Mouse (Mus musculus): ENCODE measurements around the gene Atp5d. TPM values are rescaled to one million over a fixed set of nuclear protein-coding genes. Genes with fewer than 3 reads are reported as not detected.

Gene Atp5d
- polyA plus RNA-seq, 1 experiment from 2014 or later, result 854 TPM

GRCm38 (mm10) chr10:80173358-80173757 lies 34.9 kb downstream of the Atp5d start:
- Histone ChIP-seq H3K4me1 (ENCODE audit: control insufficient read depth, insufficient read depth, low read length) (peaks cover 24% of the 10 kb centered on the region), H3K36me3 (ENCODE audit: control insufficient read depth, insufficient read depth, low read length) (peaks cover 20% of the 10 kb centered on the region), H3K27me3 (replicated peaks; ENCODE audit: control insufficient read depth, insufficient read depth, low read length) (no peaks in the 10 kb centered on the region), H3K4me3 (ENCODE audit: low read length) (peak overlapping the region; percentile 60), H3K9ac (ENCODE audit: low read depth, low read length) (peak overlapping the region; percentile 71), H3K27ac (ENCODE audit: low read length) (peak overlapping the region; percentile 63; the same call in 1 of the 2 replicates), H3K4me2 (ENCODE audit: low read depth, low read length) (peak overlapping the region; percentile 52), H3K9me3 (ENCODE audit: control insufficient read depth, low read length) (no peaks in the 10 kb centered on the region)
- no peak for ATAC-seq
- 10% methylated on average over 11 of the region's 11 CpGs for WGBS

GRCm38 (mm10) chr10:80173955-80174640 lies 35.7 kb downstream of the Atp5d start:
- WGBS, result 85% methylated on average over 10 of the region's 10 CpGs
- Histone ChIP-seq H3K27ac (ENCODE audit: low read length) (no peak overlapping the region), H3K4me1 (ENCODE audit: control insufficient read depth, insufficient read depth, low read length) (peaks cover 20% of the 10 kb centered on the region), H3K9me3 (ENCODE audit: control insufficient read depth, low read length) (no peaks in the 10 kb centered on the region), H3K4me2 (ENCODE audit: low read depth, low read length) (no peak overlapping the region), H3K4me3 (ENCODE audit: low read length) (no peak overlapping the region), H3K36me3 (ENCODE audit: control insufficient read depth, insufficient read depth, low read length) (peaks cover 20% of the 10 kb centered on the region), H3K9ac (ENCODE audit: low read depth, low read length) (no peak overlapping the region), H3K27me3 (replicated peaks; ENCODE audit: control insufficient read depth, insufficient read depth, low read length) (no peaks in the 10 kb centered on the region)
- no peak for ATAC-seq

GRCm38 (mm10) chr10:80174705-80175104 lies 36.3 kb downstream of the Atp5d start:
- peaks cover 17% of the 10 kb centered on the region for H3K4me1 ChIP-seq (ENCODE audit: control insufficient read depth, insufficient read depth, low read length)
- H3K9me3 ChIP-seq (ENCODE audit: control insufficient read depth, low read length), result no peaks in the 10 kb centered on the region
- 40% methylated on average over 2 of the region's 2 CpGs for WGBS
- no peak for ATAC-seq
- H3K27ac ChIP-seq (ENCODE audit: low read length), result no peak overlapping the region
- no peak overlapping the region for H3K9ac ChIP-seq (ENCODE audit: low read depth, low read length)
- peaks cover 19% of the 10 kb centered on the region for H3K36me3 ChIP-seq (ENCODE audit: control insufficient read depth, insufficient read depth, low read length)
- no peak overlapping the region for H3K4me2 ChIP-seq (ENCODE audit: low read depth, low read length)
- H3K27me3 ChIP-seq (replicated peaks; ENCODE audit: control insufficient read depth, insufficient read depth, low read length), result no peaks in the 10 kb centered on the region
- H3K4me3 ChIP-seq (ENCODE audit: low read length), result no peak overlapping the region

DNA sequence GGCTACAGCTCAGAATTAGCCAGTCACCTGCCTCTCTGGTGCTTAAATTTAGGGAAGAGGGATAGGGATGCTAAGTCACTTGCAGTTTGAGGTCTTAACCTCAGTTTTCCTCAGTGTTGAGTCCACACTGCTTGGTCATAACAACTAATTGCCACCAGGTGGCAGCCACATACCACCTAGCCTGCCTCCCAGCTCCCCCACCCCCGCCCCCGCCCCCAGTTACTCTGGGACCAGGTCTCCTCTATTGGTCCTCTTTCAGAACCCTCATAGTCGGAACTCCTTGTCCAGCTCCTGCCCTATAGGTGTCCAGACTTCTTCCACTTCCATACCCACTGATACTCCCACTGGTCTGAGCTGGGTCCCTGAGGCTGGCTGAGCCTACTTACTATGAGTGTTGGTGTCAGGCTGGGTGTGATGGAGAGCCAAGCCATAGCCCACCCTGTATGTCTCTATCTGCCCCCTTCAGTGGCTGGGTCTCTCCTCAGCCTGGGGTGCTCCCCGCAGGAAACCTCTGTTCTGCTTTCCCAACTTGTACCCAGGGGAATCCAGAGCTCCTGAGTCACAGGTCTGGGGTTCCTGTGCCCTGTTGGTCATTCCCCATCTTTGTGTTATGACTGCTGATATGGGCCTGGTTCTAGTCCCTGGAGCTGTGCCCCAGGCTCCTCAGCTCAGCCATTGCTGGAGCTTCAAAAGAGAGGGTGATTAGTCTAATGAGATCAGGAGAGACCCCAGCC lies 37.3 kb downstream of the Atp5d start:
- ATAC-seq, result no peak
- no peak overlapping the region for H3K27ac ChIP-seq (ENCODE audit: low read length)
- H3K36me3 ChIP-seq (ENCODE audit: control insufficient read depth, insufficient read depth, low read length), result peaks cover 9% of the 10 kb centered on the region
- H3K9ac ChIP-seq (ENCODE audit: low read depth, low read length), result no peak overlapping the region
- no peaks in the 10 kb centered on the region for H3K27me3 ChIP-seq (replicated peaks; ENCODE audit: control insufficient read depth, insufficient read depth, low read length)
- WGBS, result 35% methylated on average over 4 of the region's 4 CpGs
- H3K9me3 ChIP-seq (ENCODE audit: control insufficient read depth, low read length), result no peaks in the 10 kb centered on the region
- no peak overlapping the region for H3K4me2 ChIP-seq (ENCODE audit: low read depth, low read length)
- H3K4me1 ChIP-seq (ENCODE audit: control insufficient read depth, insufficient read depth, low read length), result peaks cover 23% of the 10 kb centered on the region
- H3K4me3 ChIP-seq (ENCODE audit: low read length), result no peak overlapping the region

DNA sequence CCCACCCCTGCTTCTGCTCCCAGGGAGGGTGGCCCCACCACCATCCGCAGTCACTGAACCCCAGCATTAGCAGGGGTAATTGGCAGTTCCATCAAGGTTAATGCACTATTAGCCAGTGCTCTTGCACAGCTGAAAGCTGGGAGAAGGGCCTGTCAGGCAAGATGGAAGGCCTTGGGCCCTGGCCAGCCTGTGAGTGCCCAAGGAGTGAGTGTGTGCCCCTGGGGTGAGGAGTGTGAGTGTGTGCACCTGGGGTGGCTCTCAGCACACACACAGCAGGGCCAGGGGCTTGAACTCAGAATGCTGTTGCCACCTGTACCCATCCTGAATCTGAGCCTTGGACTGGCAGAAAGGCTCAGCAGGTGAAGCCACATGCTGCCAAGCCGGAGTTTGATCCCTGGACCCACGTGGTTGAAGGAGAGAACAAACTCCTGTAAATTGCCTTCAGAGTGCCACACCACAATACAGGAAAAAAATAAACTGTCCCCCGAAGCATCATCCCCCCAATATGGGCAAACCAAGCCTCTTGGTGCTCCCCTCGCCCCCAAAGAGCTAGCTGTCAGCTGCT lies 37.9 kb downstream of the Atp5d start:
- Histone ChIP-seq H3K4me3 (ENCODE audit: low read length) (no peak overlapping the region), H3K4me2 (ENCODE audit: low read depth, low read length) (no peak overlapping the region), H3K36me3 (ENCODE audit: control insufficient read depth, insufficient read depth, low read length) (peaks cover 4% of the 10 kb centered on the region), H3K9ac (ENCODE audit: low read depth, low read length) (no peak overlapping the region), H3K4me1 (ENCODE audit: control insufficient read depth, insufficient read depth, low read length) (peaks cover 20% of the 10 kb centered on the region), H3K9me3 (ENCODE audit: control insufficient read depth, low read length) (no peaks in the 10 kb centered on the region), H3K27me3 (replicated peaks; ENCODE audit: control insufficient read depth, insufficient read depth, low read length) (no peaks in the 10 kb centered on the region), H3K27ac (ENCODE audit: low read length) (no peak overlapping the region)
- 88% methylated on average over 5 of the region's 5 CpGs for WGBS
- ATAC-seq, result no peak

DNA sequence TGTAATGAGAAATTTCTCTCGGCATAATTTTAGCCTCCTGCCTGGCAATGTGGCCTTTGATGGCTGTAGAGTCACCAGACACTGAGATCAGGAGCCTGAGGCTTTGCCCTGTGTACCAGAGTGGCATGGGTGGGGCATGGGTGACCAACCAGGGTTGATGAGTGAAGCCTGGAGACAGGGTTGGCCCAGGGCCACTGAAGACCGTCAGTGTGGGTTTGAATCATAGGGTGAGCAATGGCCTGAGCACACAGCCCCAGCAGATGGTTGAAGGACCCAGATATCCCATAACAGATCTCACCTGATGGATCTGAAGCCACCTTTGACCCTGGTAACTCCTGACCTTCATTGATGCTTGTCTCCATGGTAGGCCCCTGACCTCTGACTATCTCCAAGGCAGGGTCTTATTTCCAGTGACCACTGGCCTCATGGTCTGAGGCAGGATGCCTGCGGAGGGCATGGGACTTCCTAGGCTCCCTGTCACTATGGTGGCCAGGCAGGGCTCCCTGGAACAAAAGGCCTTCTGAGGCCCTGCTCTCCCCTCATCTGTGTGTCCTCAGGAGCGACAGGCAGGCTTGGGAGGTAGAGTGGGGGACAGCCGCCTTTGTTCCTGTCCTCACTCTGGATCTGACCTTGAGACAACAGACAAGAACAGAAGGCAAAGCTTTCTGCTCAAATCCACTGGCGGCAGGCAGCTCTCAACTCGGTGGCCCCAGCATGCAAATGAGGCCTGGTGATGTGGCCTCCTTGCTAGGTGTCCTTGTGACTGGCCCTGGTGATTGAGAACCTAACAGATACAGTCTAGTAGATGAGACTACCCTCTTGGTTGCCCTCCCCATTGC lies 39.2 kb downstream of the Atp5d start:
- 67% methylated on average over 7 of the region's 7 CpGs for WGBS
- H3K4me2 ChIP-seq (ENCODE audit: low read depth, low read length), result no peak overlapping the region
- no peak overlapping the region for H3K4me3 ChIP-seq (ENCODE audit: low read length)
- no peaks in the 10 kb centered on the region for H3K36me3 ChIP-seq (ENCODE audit: control insufficient read depth, insufficient read depth, low read length)
- H3K27ac ChIP-seq (ENCODE audit: low read length), result no peak overlapping the region
- no peak overlapping the region; the same call in 1 of the 2 replicates for H3K9ac ChIP-seq (ENCODE audit: low read depth, low read length)
- H3K9me3 ChIP-seq (ENCODE audit: control insufficient read depth, low read length), result no peaks in the 10 kb centered on the region
- no peaks in the 10 kb centered on the region for H3K27me3 ChIP-seq (replicated peaks; ENCODE audit: control insufficient read depth, insufficient read depth, low read length)
- H3K4me1 ChIP-seq (ENCODE audit: control insufficient read depth, insufficient read depth, low read length), result peaks cover 9% of the 10 kb centered on the region
- no peak for ATAC-seq

DNA sequence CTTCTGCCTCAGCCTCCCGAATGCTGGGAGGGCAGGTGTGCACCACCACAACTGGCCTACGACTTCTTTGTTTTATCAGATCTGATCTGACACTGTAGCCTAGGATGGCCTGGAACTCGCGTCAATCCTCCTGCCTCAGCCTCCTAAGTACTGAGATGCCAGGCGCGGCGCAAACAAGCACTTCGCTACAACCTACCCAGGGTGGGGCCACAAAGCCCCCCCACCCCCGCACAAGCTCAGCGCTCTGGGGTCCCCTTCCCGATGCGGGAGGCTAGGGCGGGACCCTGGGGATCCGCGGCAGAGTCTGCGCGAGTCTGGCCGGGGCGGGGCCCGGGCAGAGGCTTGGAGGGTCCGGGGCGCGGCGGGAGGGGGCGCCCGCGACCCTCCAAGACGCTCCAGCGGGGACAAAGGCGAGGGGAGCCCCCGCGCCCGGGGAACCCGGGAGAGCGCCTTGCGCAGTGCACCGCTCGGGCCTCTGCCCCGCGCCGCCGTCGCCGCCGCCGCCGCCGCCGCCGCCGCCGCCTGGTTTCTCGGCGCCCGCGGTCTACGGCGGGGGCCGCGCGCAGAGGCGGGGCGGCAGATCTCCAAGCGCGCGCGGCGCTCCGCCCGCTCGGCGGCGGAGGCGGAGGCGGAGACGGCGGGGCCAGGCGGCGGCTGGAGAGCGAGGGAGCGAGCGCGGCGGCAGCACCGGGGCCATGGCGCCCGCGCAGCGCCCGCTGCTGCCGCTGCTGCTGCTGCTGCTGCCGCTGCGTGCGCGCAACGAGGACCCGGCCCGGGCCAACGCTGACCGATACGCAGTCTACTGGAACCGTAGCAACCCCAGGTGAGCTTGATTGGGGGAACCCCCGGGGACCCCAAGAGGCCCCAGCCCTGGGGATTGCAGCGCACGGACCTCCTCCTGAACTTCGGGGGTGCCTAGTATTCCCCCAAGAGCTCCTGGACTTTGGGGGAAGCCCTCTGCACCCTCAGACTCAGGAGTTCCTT lies 40.9 kb downstream of the Atp5d start, which contains the start of gene Efna2:
Gene Efna2 (plus strand): TSS at position 415 of the 984 bp plus-strand sequence.
- H3K4me3 ChIP-seq (ENCODE audit: low read length), result peak within 1 kb of the TSS; percentile 73
- peak; percentile 60 for ATAC-seq
- H3K4me1 ChIP-seq (ENCODE audit: control insufficient read depth, insufficient read depth, low read length), result peaks cover 9% of the 10 kb centered on the region
- WGBS, result 2% methylated on average over 102 of the region's 106 CpGs
- H3K36me3 ChIP-seq (ENCODE audit: control insufficient read depth, insufficient read depth, low read length), result no peaks in the 10 kb centered on the region
- H3K27ac ChIP-seq (ENCODE audit: low read length), result peak within 1 kb of the TSS; percentile 14; the same call in 1 of the 2 replicates
- H3K9me3 ChIP-seq (ENCODE audit: control insufficient read depth, low read length), result no peaks in the 10 kb centered on the region
- H3K27me3 ChIP-seq (replicated peaks; ENCODE audit: control insufficient read depth, insufficient read depth, low read length), result no peaks in the 10 kb centered on the region
- peak within 1 kb of the TSS; percentile 79 for H3K4me2 ChIP-seq (ENCODE audit: low read depth, low read length)
- H3K9ac ChIP-seq (ENCODE audit: low read depth, low read length), result peak within 1 kb of the TSS; percentile 80

DNA sequence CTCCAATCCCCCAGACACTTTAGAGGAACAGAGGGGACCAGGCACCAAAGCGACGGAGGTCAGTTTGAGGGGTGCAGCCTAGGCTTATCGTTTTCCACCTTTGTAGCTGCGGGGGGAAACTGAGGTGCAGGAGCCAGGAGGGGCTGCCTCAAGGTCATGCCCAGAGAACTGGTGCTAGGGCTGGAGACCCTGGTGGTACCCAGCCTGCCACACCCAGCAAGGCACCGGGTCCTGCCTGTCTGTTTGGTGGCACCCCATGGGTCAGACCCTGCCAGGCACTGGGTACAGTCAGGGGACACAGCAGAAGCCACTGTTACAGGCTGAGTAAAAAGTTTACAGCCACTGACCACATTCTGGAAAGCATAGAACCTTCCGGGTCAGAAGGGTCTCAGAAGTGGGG lies 41.9 kb downstream of the Atp5d start:
- WGBS, result 46% methylated on average over 6 of the region's 6 CpGs
- H3K4me3 ChIP-seq (ENCODE audit: low read length), result peak overlapping the region; percentile 73
- peak overlapping the region; percentile 79 for H3K4me2 ChIP-seq (ENCODE audit: low read depth, low read length)
- peak overlapping the region; percentile 80 for H3K9ac ChIP-seq (ENCODE audit: low read depth, low read length)
- no peak overlapping the region for H3K27ac ChIP-seq (ENCODE audit: low read length)
- ATAC-seq, result no peak
- no peaks in the 10 kb centered on the region for H3K27me3 ChIP-seq (replicated peaks; ENCODE audit: control insufficient read depth, insufficient read depth, low read length)
- H3K4me1 ChIP-seq (ENCODE audit: control insufficient read depth, insufficient read depth, low read length), result peaks cover 9% of the 10 kb centered on the region
- H3K9me3 ChIP-seq (ENCODE audit: control insufficient read depth, low read length), result no peaks in the 10 kb centered on the region
- no peaks in the 10 kb centered on the region for H3K36me3 ChIP-seq (ENCODE audit: control insufficient read depth, insufficient read depth, low read length)

Data from intestine, embryonic 16.5 days (tissue).